Mouse (Mus musculus) midbrain, embryonic 15.5 days (tissue): ENCODE data around the gene Wdr46. TPM values are rescaled to one million over a fixed set of nuclear protein-coding genes. Genes with fewer than 3 reads are reported as not detected.
"Not testable (repeated sequence)": the region's sequence is repeated elsewhere in the genome, so short reads cannot be mapped to it uniquely, and the experiment has no call there.

ENCODE experiments used
- ATAC-seq: fragments of 200-750 bp; cut with Nextera tagmentation; replicated peaks from 2 replicates; pipeline ENCODE4 v1.8.0; 2017; ENCODE audit warnings: moderate TSS enrichment
- H3K27ac ChIP-seq: fragments of 300-500 bp; sonication (generic); 2 replicates; pipeline ENCODE4 v1.5.1; 2015; ENCODE audit warnings: mild to moderate bottlenecking, inconsistent platforms
- H3K27me3 ChIP-seq: fragments of 300-500 bp; sonication (generic); replicated peaks from 2 replicates; pipeline ENCODE4 v1.6.1; 2015; ENCODE audit warnings: inconsistent platforms
- H3K36me3 ChIP-seq: fragments of 300-500 bp; sonication (generic); replicated peaks from 2 replicates; pipeline ENCODE4 v1.6.1; 2015; ENCODE audit warnings: inconsistent platforms
- H3K4me1 ChIP-seq: fragments of 300-500 bp; sonication (generic); 2 replicates; pipeline ENCODE4 v1.6.1; 2015; ENCODE audit warnings: inconsistent platforms
- H3K4me2 ChIP-seq: fragments of 300-500 bp; sonication (generic); 2 replicates; pipeline ENCODE4 v1.6.1; 2015; ENCODE audit warnings: inconsistent platforms, mild to moderate bottlenecking, moderate library complexity
- H3K4me3 ChIP-seq: fragments of 300-500 bp; sonication (generic); 2 replicates; pipeline ENCODE4 v1.5.1; 2015; ENCODE audit warnings: mild to moderate bottlenecking, inconsistent platforms
- H3K9ac ChIP-seq: fragments of 300-500 bp; sonication (generic); 2 replicates; pipeline ENCODE4 v1.6.1; 2015; ENCODE audit warnings: mild to moderate bottlenecking, inconsistent platforms
- H3K9me3 ChIP-seq: fragments of 300-500 bp; sonication (generic); 2 replicates; pipeline ENCODE4 v1.6.1; 2016; ENCODE audit warnings: inconsistent platforms
- WGBS: fragments of 180-500 bp; shearing (Covaris S2); methylation state at CpG from one replicate; pipeline ENCODE4 v1.1.7; 2015; ENCODE audit warnings: mixed read lengths; 5-methylcytosine and 5-hydroxymethylcytosine counted together
- polyA plus RNA-seq: library from polyadenylated mRNA; unstranded; fragments of >200 nt; fragmentation: Nextera tagmentation; extraction: Ambion mirVana; gene quantifications from 2 replicates; pipeline ENCODE4 v1.2.1, GENCODE M21; 2015

Gene Wdr46
- polyA plus RNA-seq, result 25.9 and 26.2 TPM in 2 replicates

DNA sequence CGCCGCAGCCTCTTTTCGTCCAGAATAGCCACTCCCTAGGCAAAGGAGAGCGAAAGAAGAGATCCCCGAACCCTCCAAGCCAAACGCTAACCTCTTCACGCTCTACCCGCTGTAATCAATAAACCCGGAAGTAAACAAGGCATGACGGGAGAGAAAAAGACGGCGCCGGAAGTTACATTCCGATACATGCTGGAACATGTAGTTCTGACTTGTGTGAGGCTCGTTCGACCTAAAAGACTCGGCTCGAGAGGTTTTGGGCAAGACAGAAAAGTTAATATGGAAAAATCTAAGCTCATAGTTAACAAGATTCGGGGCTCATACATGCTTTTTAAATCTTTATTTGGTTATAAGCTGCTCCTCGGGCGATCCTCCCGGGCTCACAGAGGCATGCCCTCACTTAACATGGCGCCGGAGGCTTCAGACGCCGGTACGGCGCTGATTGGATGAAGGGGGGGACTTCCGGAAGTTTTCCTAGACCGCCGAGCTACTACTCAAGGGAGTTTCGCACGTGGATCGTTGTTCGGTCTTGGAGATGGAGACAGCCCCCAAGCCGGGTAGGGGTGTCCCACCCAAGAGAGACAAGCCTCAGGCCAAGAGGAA, at the start of gene Wdr46, which contains the start of gene Pfdn6:
TSS of gene Wdr46 (plus strand) at position 455 of the 600 bp plus-strand sequence.
TSS of gene Pfdn6 (minus strand) at position 138 of the 600 bp plus-strand sequence.
- under 1% methylated on average over 36 of the region's 36 CpGs for WGBS
- H3K9me3 ChIP-seq, result no peaks in the 10 kb centered on the region
- H3K4me2 ChIP-seq, result peak within 1 kb of the TSS; percentile 93
- peak within 1 kb of the TSS; percentile 62 for H3K27ac ChIP-seq
- H3K27me3 ChIP-seq, result no peaks in the 10 kb centered on the region
- ATAC-seq, result peak; percentile 89
- peaks cover 20% of the 10 kb centered on the region; the same call in 1 of the 2 replicates for H3K36me3 ChIP-seq
- H3K4me1 ChIP-seq, result peaks cover 27% of the 10 kb centered on the region
- peak within 1 kb of the TSS; percentile 92 for H3K4me3 ChIP-seq
- peak within 1 kb of the TSS; percentile 80 for H3K9ac ChIP-seq

- 69% methylated on average over 2 of the region's 2 CpGs for WGBS
- H3K36me3 ChIP-seq, result no peaks in the 10 kb centered on the region
- no peaks in the 10 kb centered on the region for H3K27me3 ChIP-seq
These were observed 49.1 kb upstream of the Wdr46 start for GRCm38 (mm10) chr17:33891357-33891756.

GRCm38 (mm10) chr17:33891892-33892291, 48.6 kb upstream of the Wdr46 start:
- 70% methylated on average over 6 of the region's 6 CpGs for WGBS
- H3K27ac ChIP-seq, H3K27me3 ChIP-seq, H3K36me3 ChIP-seq, H3K4me1 ChIP-seq, H3K9ac ChIP-seq, H3K4me2 ChIP-seq, H3K9me3 ChIP-seq, H3K4me3 ChIP-seq, ATAC-seq: not testable (repeated sequence)

More at GRCm38 (mm10) chr17:33891357-33891756, 49.1 kb upstream of the Wdr46 start:
- Histone ChIP-seq H3K27ac (no peak overlapping the region), H3K4me2 (no peak overlapping the region), H3K9ac (no peak overlapping the region), H3K4me3 (no peak overlapping the region), H3K9me3 (no peaks in the 10 kb centered on the region), H3K4me1 (peaks cover 7% of the 10 kb centered on the region)
- no peak for ATAC-seq

GRCm38 (mm10) chr17:33892429-33892828, 48.0 kb upstream of the Wdr46 start:
- H3K4me2 ChIP-seq, result no peak overlapping the region
- H3K9me3 ChIP-seq, result no peaks in the 10 kb centered on the region
- peaks cover 7% of the 10 kb centered on the region for H3K4me1 ChIP-seq
- H3K4me3 ChIP-seq, result no peak overlapping the region
- H3K27ac ChIP-seq, result no peak overlapping the region
- no peaks in the 10 kb centered on the region for H3K27me3 ChIP-seq
- H3K36me3 ChIP-seq, result no peaks in the 10 kb centered on the region
- no peak overlapping the region for H3K9ac ChIP-seq
- ATAC-seq, result no peak
- WGBS, result 14% methylated on average over 7 of the region's 7 CpGs

- not testable (repeated sequence) for H3K9me3 ChIP-seq, H3K27ac ChIP-seq, H3K36me3 ChIP-seq, H3K4me3 ChIP-seq, H3K9ac ChIP-seq, H3K27me3 ChIP-seq, H3K4me2 ChIP-seq, H3K4me1 ChIP-seq, ATAC-seq
- WGBS, result 75% methylated on average over 4 of the region's 4 CpGs
These were observed 47.4 kb upstream of the Wdr46 start for GRCm38 (mm10) chr17:33893011-33893410.

DNA sequence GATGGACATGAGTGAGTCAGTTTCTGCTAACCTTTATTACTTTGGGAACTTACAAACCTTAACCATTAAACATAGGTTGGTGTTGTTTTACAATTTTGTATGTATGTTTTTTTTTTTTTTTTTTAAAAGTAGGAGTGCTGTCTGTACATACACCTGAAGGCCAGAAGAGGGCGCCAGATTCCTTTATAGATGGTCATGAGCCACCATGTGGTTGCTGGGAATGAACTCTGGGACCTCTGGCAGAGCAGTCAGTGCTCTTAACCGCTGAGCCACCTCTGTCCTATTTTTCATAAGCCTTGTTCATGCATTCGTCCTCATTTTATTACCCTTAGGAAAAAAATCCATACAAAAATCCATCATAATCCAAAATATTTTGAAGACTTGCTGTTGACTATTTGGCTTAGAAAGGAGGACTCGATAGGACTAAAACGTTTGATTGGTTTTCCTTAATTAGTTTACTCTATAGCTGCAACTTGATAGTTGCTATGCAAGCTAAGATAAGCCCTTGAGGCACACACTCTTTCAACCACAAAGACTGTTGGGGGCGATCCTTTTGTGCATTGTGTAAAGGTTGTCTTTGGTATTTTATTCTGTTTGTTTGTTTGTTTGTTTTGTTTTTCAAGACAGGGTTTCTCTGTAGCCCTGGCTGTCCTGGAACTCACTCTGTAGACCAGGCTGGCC, 43.2 kb upstream of the Wdr46 start:
- 46% methylated on average over 6 of the region's 6 CpGs for WGBS
- H3K27ac ChIP-seq, result no peak overlapping the region
- H3K4me2 ChIP-seq, result no peak overlapping the region
- H3K9ac ChIP-seq, result no peak overlapping the region
- H3K27me3 ChIP-seq, result no peaks in the 10 kb centered on the region
- no peak for ATAC-seq
- H3K4me3 ChIP-seq, result no peak overlapping the region
- no peaks in the 10 kb centered on the region for H3K36me3 ChIP-seq
- H3K9me3 ChIP-seq, result no peaks in the 10 kb centered on the region
- no peaks in the 10 kb centered on the region for H3K4me1 ChIP-seq

DNA sequence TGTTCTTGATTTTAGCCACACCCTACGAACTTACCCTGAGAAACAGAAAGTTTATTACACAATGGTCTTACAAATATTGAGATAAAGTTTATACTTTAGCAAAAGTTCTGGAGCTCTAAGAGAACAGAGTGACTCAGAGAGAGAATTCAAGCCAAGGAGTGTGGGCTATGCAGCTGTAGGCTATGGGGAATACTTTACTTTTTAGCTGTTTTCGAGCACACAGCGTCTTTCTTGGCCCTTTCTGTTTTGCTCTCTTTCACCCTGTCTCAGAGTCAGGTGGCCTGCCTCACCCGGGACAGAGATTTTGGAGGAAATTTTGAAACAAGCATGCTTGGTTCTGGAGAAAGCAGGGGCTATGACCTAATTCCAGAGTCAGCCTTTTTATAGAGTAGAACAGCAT, 42.3 kb upstream of the Wdr46 start:
- not testable (repeated sequence) for H3K27ac ChIP-seq, H3K36me3 ChIP-seq, H3K9me3 ChIP-seq, H3K9ac ChIP-seq, H3K4me3 ChIP-seq, H3K4me1 ChIP-seq, H3K4me2 ChIP-seq, H3K27me3 ChIP-seq, ATAC-seq
- 91% methylated on average over 4 of the region's 4 CpGs for WGBS

GRCm38 (mm10) chr17:33899642-33900041, 40.8 kb upstream of the Wdr46 start:
- Histone ChIP-seq H3K36me3 (no peaks in the 10 kb centered on the region), H3K9me3 (no peaks in the 10 kb centered on the region), H3K9ac (no peak overlapping the region), H3K4me1 (no peaks in the 10 kb centered on the region), H3K4me2 (no peak overlapping the region), H3K27ac (no peak overlapping the region), H3K4me3 (no peak overlapping the region), H3K27me3 (no peaks in the 10 kb centered on the region)
- ATAC-seq, result no peak
- 83% methylated on average over 4 of the region's 4 CpGs for WGBS

GRCm38 (mm10) chr17:33900281-33900988, 40.0 kb upstream of the Wdr46 start:
- ATAC-seq, result no peak
- Histone ChIP-seq H3K9ac (no peak overlapping the region), H3K4me1 (no peaks in the 10 kb centered on the region), H3K4me3 (no peak overlapping the region), H3K27me3 (no peaks in the 10 kb centered on the region), H3K9me3 (no peaks in the 10 kb centered on the region), H3K36me3 (no peaks in the 10 kb centered on the region), H3K4me2 (no peak overlapping the region), H3K27ac (no peak overlapping the region)
- WGBS, result 75% methylated on average over 7 of the region's 7 CpGs

GRCm38 (mm10) chr17:33900989-33901314, 39.5 kb upstream of the Wdr46 start:
- no peak overlapping the region for H3K9ac ChIP-seq
- 82% methylated on average over 4 of the region's 4 CpGs for WGBS

GRCm38 (mm10) chr17:33901653-33902052, 38.8 kb upstream of the Wdr46 start:
- no peaks in the 10 kb centered on the region for H3K27me3 ChIP-seq
- H3K9ac ChIP-seq, result no peak overlapping the region
- WGBS, result 74% methylated on average over 4 of the region's 4 CpGs
- ATAC-seq, result no peak
- H3K36me3 ChIP-seq, result no peaks in the 10 kb centered on the region
- H3K4me1 ChIP-seq, result no peaks in the 10 kb centered on the region
- no peak overlapping the region for H3K4me3 ChIP-seq
- H3K27ac ChIP-seq, result no peak overlapping the region
- no peak overlapping the region for H3K4me2 ChIP-seq
- H3K9me3 ChIP-seq, result no peaks in the 10 kb centered on the region

More at GRCm38 (mm10) chr17:33900989-33901314, 39.5 kb upstream of the Wdr46 start:
- H3K27ac ChIP-seq, result no peak overlapping the region
- no peak for ATAC-seq
- no peak overlapping the region for H3K4me3 ChIP-seq
- no peak overlapping the region for H3K4me2 ChIP-seq
- no peaks in the 10 kb centered on the region for H3K4me1 ChIP-seq
- H3K9me3 ChIP-seq, result no peaks in the 10 kb centered on the region
- no peaks in the 10 kb centered on the region for H3K36me3 ChIP-seq
- no peaks in the 10 kb centered on the region for H3K27me3 ChIP-seq

DNA sequence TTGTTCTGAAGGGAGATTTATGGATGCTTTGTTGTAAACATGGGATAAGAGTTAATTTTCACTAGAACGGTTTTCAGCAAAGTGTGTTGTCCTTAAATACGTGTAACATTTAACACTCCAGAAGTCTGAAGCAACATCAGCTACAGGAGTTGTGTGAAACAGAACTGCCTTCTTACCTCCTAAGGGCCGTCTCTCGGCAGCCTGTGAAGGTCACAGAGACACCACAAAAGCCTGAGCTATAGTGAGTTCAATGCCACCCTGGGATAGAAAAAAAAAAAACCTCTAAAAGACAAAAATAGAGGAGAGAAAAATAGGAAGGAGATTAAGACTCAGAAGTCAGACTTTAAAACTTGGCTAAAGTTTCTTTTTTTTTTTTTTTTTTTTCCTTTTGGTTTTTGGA, 38.4 kb upstream of the Wdr46 start:
- Histone ChIP-seq H3K4me3 (no peak overlapping the region), H3K4me1 (no peaks in the 10 kb centered on the region), H3K27me3 (no peaks in the 10 kb centered on the region), H3K36me3 (no peaks in the 10 kb centered on the region), H3K9me3 (no peaks in the 10 kb centered on the region), H3K9ac (no peak overlapping the region), H3K27ac (no peak overlapping the region), H3K4me2 (no peak overlapping the region)
- 75% methylated on average over 4 of the region's 4 CpGs for WGBS
- ATAC-seq, result no peak
